Mouse (Mus musculus): ENCODE data around the gene Eno1. TPM values are rescaled to one million over a fixed set of nuclear protein-coding genes. Genes with fewer than 3 reads are reported as not detected.

Gene Eno1
- total RNA-seq (2012; rRNA removed), result 1,210 and 1,985 TPM in 2 replicates
- 903 and 1,109 TPM in 2 replicates for total RNA-seq (2014; rRNA removed)
- 1,272 and 1,619 TPM in 2 replicates for polyA plus RNA-seq (2012; ENCODE audit: insufficient read length, low read depth)

- TF ChIP-seq SIN3A (IDR thresholded peaks at IDR 0.05; ENCODE audit: low read length) (peak; percentile 12; the same call in 1 of the 2 replicates), POLR2A (IDR thresholded peaks at IDR 0.05; ENCODE audit: low read depth, low read length) (peak; percentile 82), MEF2A (IDR thresholded peaks at IDR 0.05; ENCODE audit: borderline replicate concordance, low read depth, low read length) (peak; percentile 64), ZNF384 (IDR thresholded peaks at IDR 0.05; ENCODE audit: low read depth, low read length) (no peak), CHD1 (IDR thresholded peaks at IDR 0.05; ENCODE audit: low read depth, low read length) (no peak), UBTF (IDR thresholded peaks at IDR 0.05; ENCODE audit: low read depth, low read length) (peak; percentile 85), ZMIZ1 (IDR thresholded peaks at IDR 0.05; ENCODE audit: low read depth, low read length) (no peak; the same call in 1 of the 2 replicates), BHLHE40 (IDR thresholded peaks at IDR 0.05; ENCODE audit: low read depth, low read length) (peak; percentile 68), TCF12 (IDR thresholded peaks at IDR 0.05; ENCODE audit: low read depth, low read length) (peak; percentile 56; the same call in 1 of the 2 replicates), CHD2 (IDR thresholded peaks at IDR 0.05; ENCODE audit: low read length) (peak; percentile 72; the same call in 1 of the 2 replicates), JUN (IDR thresholded peaks at IDR 0.05; ENCODE audit: insufficient read depth, low read depth, low read length) (no peak), KAT2A (IDR thresholded peaks at IDR 0.05; ENCODE audit: insufficient replicate concordance, low read length) (no peak), IRF4 (IDR thresholded peaks at IDR 0.05; ENCODE audit: low read depth, low read length) (0 out of 2 replicates have a peak, but pooled peaks have one; percentile 7), ELF1 (IDR thresholded peaks at IDR 0.05; ENCODE audit: low read depth, low read length) (peak; percentile 23; the same call in 1 of the 2 replicates), CTCF (conservative IDR thresholded peaks at IDR 0.05 in 1 of 2, IDR thresholded peaks at IDR 0.05 in 1 of 2; ENCODE audit: low read depth in 2 of 2, low read length in 2 of 2) (peak in 1 of 2 experiments; percentile 26; a peak in 2 of 4 replicates), HCFC1 (IDR thresholded peaks at IDR 0.05; ENCODE audit: low read depth, low read length) (peak; percentile 58), MXI1 (IDR thresholded peaks at IDR 0.05; ENCODE audit: low read depth, low read length) (peak; percentile 56), RCOR1 (conservative IDR thresholded peaks at IDR 0.05; ENCODE audit: low read depth, low read length) (no peak), POLR2AphosphoS2 (IDR thresholded peaks at IDR 0.05; ENCODE audit: low read depth, low read length) (peak; percentile 78), MAZ (IDR thresholded peaks at IDR 0.05; ENCODE audit: low read depth, low read length) (peak; percentile 80; the same call in 1 of the 2 replicates), TBP (conservative IDR thresholded peaks at IDR 0.05; ENCODE audit: low read depth, low read length) (peak; percentile 90), NRF1 (IDR thresholded peaks at IDR 0.05; ENCODE audit: low read depth, low read length) (peak; percentile 85), EP300 (IDR thresholded peaks at IDR 0.05; ENCODE audit: low read length) (no peak), NELFE (IDR thresholded peaks at IDR 0.05; ENCODE audit: low read depth, low read length) (peak; percentile 88), MAX (IDR thresholded peaks at IDR 0.05; ENCODE audit: low read length) (peak; percentile 24; the same call in 1 of the 2 replicates)
- peak; percentile 96 for DNase-seq (ENCODE audit: extremely low read depth)
- Histone ChIP-seq H3K4me2 (ENCODE audit: insufficient read depth, low read depth, poor library complexity, severe bottlenecking) (peak within 1 kb of the TSS; percentile 87), H3K27me3 (replicated peaks) (no peaks in the 10 kb centered on the region), H3K4me1 (ENCODE audit: control insufficient read depth in 1 of 2, insufficient read depth in 2 of 2) (peaks cover 5 to 43% of the 10 kb centered on the region in 2 experiments), H3K9ac (ENCODE audit: insufficient read depth, low read depth) (peak within 1 kb of the TSS; percentile 93), H3K4me3 (replicated peaks in 1 of 3; ENCODE audit: low read depth in 2 of 3, low read length in 2 of 3, poor library complexity in 1 of 3) (peak within 1 kb of the TSS; percentile 97 to 100 (median 98)), H3K79me2 (replicated peaks; ENCODE audit: control insufficient read depth, extremely low read depth, insufficient read depth, poor library complexity, severe bottlenecking) (peaks cover 41% of the 10 kb centered on the region), H3K27ac (ENCODE audit: insufficient read depth, low read depth) (peak within 1 kb of the TSS; percentile 63), H3K9me3 (replicated peaks; ENCODE audit: low read length) (no peaks in the 10 kb centered on the region), H3K36me3 (replicated peaks in 1 of 2; ENCODE audit: control insufficient read depth in 1 of 2, insufficient read depth in 1 of 2, low read length in 1 of 2) (peaks cover 13 to 29% of the 10 kb centered on the region in 2 experiments)
- dilution Hi-C loops (cut with MboI; ENCODE audit: extremely low pct_ligation_motif_present, extremely low pct_unique_long_range_greater_than_20kb, low sequenced_read_pairs) (no loop called here), in situ Hi-C loops (cut with MboI; ENCODE audit: low pct_ligation_motif_present, low pct_unique_long_range_greater_than_20kb, low sequenced_read_pairs) (no loop called here)
These were observed at the start of gene Eno1 for GRCm38 (mm10) chr4:150236521-150237481. Gene Eno1 (plus strand): TSS chr4:150236721.

Data from CH12.LX (cell line).